Mouse (Mus musculus) 3T3-L1 (cell line): ENCODE measurements at regions not wholly inside any gene's neighbourhood (a gene's known extent, or its start where the extent isn't known, plus 50 kb on each side); places are given as distances from the start of the nearest gene placed in this dataset.

Experiments
- DNase-seq: peaks from one replicate; pipeline ENCODE4 v3.0.0-alpha.2; 2015; ENCODE audit warnings: low read depth, low spot score

GRCm38 (mm10) chr9:84923966-84924365 lies 388.6 kb upstream of the Gm11114 start:
- no peak for DNase-seq

GRCm38 (mm10) chr9:84936291-84937055 lies 376.1 kb upstream of the Gm11114 start:
- no peak for DNase-seq

- DNase-seq: peak; percentile 53
These were observed 345.9 kb upstream of the Gm11114 start for GRCm38 (mm10) chr9:84966558-84967154.

- no peak for DNase-seq
These were observed 342.5 kb upstream of the Gm11114 start for GRCm38 (mm10) chr9:84969975-84970608.

- no peak for DNase-seq
These were observed 335.1 kb upstream of the Gm11114 start for GRCm38 (mm10) chr9:84977470-84977869.

GRCm38 (mm10) chr9:85003414-85003813 lies 309.2 kb upstream of the Gm11114 start:
- no peak for DNase-seq

- no peak for DNase-seq
These were observed 301.2 kb upstream of the Gm11114 start for GRCm38 (mm10) chr9:85011361-85011760.

GRCm38 (mm10) chr9:85048112-85048978 lies 264.2 kb upstream of the Gm11114 start:
- no peak for DNase-seq

GRCm38 (mm10) chr9:85052526-85052925 lies 260.0 kb upstream of the Gm11114 start:
- DNase-seq: peak; percentile 53

GRCm38 (mm10) chr9:85079975-85080374 lies 232.6 kb upstream of the Gm11114 start:
- no peak for DNase-seq

GRCm38 (mm10) chr9:85088556-85089338 lies 223.8 kb upstream of the Gm11114 start:
- no peak for DNase-seq

GRCm38 (mm10) chr9:85090297-85090696 lies 222.3 kb upstream of the Gm11114 start:
- DNase-seq: no peak

GRCm38 (mm10) chr9:85095234-85095633 lies 217.3 kb upstream of the Gm11114 start:
- no peak for DNase-seq

- no peak for DNase-seq
These were observed 216.1 kb upstream of the Gm11114 start for GRCm38 (mm10) chr9:85096520-85096919.

- no peak for DNase-seq
These were observed 199.6 kb upstream of the Gm11114 start for GRCm38 (mm10) chr9:85112928-85113327.

GRCm38 (mm10) chr9:85114234-85114633 lies 198.3 kb upstream of the Gm11114 start:
- DNase-seq: no peak

- no peak for DNase-seq
These were observed 192.5 kb upstream of the Gm11114 start for GRCm38 (mm10) chr9:85120061-85120460.

- DNase-seq: no peak
These were observed 191.5 kb upstream of the Gm11114 start for GRCm38 (mm10) chr9:85121059-85121458.

- no peak for DNase-seq
These were observed 188.9 kb upstream of the Gm11114 start for GRCm38 (mm10) chr9:85123706-85124105.

- DNase-seq: no peak
These were observed 186.8 kb upstream of the Gm11114 start for GRCm38 (mm10) chr9:85125775-85126174.

- DNase-seq: peak; percentile 8
These were observed 186.0 kb upstream of the Gm11114 start for GRCm38 (mm10) chr9:85126541-85126940.
